8 mouse cellular contexts compared by ENCODE assay signal in the genomic region with DNA sequence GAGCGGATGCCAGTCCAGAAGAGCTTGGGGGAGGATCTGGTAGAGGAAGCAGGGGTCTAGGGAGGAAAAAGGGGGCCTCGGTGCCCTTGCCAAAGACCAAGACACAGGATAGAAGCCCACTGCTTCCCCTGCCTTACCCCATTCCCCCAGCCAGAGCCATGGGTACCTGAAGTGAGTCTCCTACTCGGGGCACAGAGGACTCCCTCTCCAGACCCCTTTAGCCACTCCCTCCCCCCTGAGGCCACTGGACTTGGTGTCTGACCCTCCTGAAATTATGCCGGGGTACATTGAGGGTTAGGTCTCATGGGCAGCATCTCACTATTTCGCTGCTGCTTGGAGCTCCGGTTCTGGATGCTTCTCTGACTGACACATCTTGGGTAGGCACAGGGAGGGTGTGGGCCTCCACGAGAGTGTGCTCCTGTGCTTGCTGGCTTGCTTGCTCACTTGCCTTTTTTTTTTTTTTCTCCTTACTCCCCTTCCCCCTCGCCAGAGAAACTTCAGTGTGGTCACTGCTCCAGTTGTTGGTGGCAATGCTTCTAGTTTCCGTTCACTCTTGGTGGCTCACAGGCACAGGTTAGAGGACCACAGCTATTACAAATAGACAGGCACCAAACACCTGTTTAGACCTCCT. TPM values are rescaled to one million over a fixed set of nuclear protein-coding genes. Genes with fewer than 3 reads are reported as not detected.
DNase-seq lines count a peak whose midpoint lies in the region; ATAC-seq lines count a peak whose summit lies in the region.
"Not testable (repeated sequence)": the region's sequence is repeated elsewhere in the genome, so short reads cannot be mapped to it uniquely, and the experiment has no call there.

No protein-coding gene starts in this region.

- not testable (repeated sequence) for H3K27ac ChIP-seq in heart, embryonic 13.5 days (replicated peaks); limb, embryonic 13.5 days; midbrain, embryonic 14.5 days (replicated peaks; ENCODE audit: low read depth, low read length)

- DNase-seq in 3T3-L1 (ENCODE audit: low read depth, low spot score), result peak; percentile 56
- peak; percentile 49 for DNase-seq in brain, adult 2 months (ENCODE audit: low read depth, low spot score)
- DNase-seq in fat pad, adult 2 months (ENCODE audit: extremely low read depth, low read depth, low spot score), result peak; percentile 43
- peak; percentile 63 for DNase-seq in kidney, adult 9 months
- DNase-seq in midbrain, embryonic 14.5 days, result peak; percentile 19
- peak; percentile 40 for DNase-seq in spleen, adult 12 weeks (ENCODE audit: low spot score)

- H3K36me3 ChIP-seq in heart, embryonic 13.5 days; limb, embryonic 13.5 days; midbrain, embryonic 14.5 days (ENCODE audit: control insufficient read depth, insufficient read depth, low read length): not testable (repeated sequence)

- peak overlapping the region; percentile 81 for H3K4me2 ChIP-seq in heart, embryonic 13.5 days
- peak overlapping the region; percentile 55 for H3K4me2 ChIP-seq in limb, embryonic 13.5 days (replicated peaks)
- peak overlapping the region; percentile 42 for H3K4me2 ChIP-seq in midbrain, embryonic 14.5 days (ENCODE audit: low read length)

- 63% methylated on average over 7 of the region's 9 CpGs for whole genome bisulfite sequencing in heart, embryonic 13.5 days
- 79% methylated on average over 7 of the region's 9 CpGs for WGBS in limb, embryonic 13.5 days
- 81% methylated on average over 6 of the region's 9 CpGs for WGBS in midbrain, embryonic 14.5 days

- ATAC-seq in heart, embryonic 13.5 days (ENCODE audit: extremely low read depth, insufficient number of reproducible peaks, low FRiP score, low TSS enrichment), result peak; percentile 59
- peak; percentile 52 for ATAC-seq in limb, embryonic 13.5 days (ENCODE audit: low FRiP score, low read depth)
- ATAC-seq in midbrain, embryonic 14.5 days (ENCODE audit: low FRiP score, low TSS enrichment), result peak; percentile 76

- peak overlapping the region; percentile 61 for H3K4me3 ChIP-seq in heart, embryonic 13.5 days
- peak overlapping the region; percentile 37; the same call in 1 of the 2 replicates for H3K4me3 ChIP-seq in limb, embryonic 13.5 days
- peak overlapping the region; percentile 43; the same call in 1 of the 2 replicates for H3K4me3 ChIP-seq in midbrain, embryonic 14.5 days (replicated peaks; ENCODE audit: low read depth, low read length)

- not testable (repeated sequence) for H3K9ac ChIP-seq in heart, embryonic 13.5 days; limb, embryonic 13.5 days; midbrain, embryonic 14.5 days (replicated peaks; ENCODE audit: low read length)

- not testable (repeated sequence) for H3K9me3 ChIP-seq in heart, embryonic 13.5 days; limb, embryonic 13.5 days; midbrain, embryonic 14.5 days (ENCODE audit: control insufficient read depth, low read length)

- not testable (repeated sequence) for H3K27me3 ChIP-seq in heart, embryonic 13.5 days (replicated peaks); limb, embryonic 13.5 days; midbrain, embryonic 14.5 days (ENCODE audit: control insufficient read depth, insufficient read depth, low read length)

- H3K4me1 ChIP-seq in heart, embryonic 13.5 days; limb, embryonic 13.5 days; midbrain, embryonic 14.5 days (ENCODE audit: control insufficient read depth, insufficient read depth, low read length): not testable (repeated sequence)

RNA-seq across cellular contexts. Expression of a gene that starts 32.5 kb away (rescaled TPM):
- 11.9 and 14.5 TPM in 2 replicates for polyA plus RNA-seq in heart, embryonic 13.5 days (2015; fragmentation: Nextera tagmentation; extraction: Ambion mirVana)
- polyA plus RNA-seq in limb, embryonic 13.5 days (2015; fragmentation: Nextera tagmentation; extraction: Ambion mirVana), result 21.0 and 22.4 TPM in 2 replicates
- 16.1 and 20.8 TPM in 2 replicates for polyA plus RNA-seq in midbrain, embryonic 14.5 days (2014; fragmentation: Nextera tagmentation; extraction: Ambion mirVana)
